Mouse (Mus musculus): ENCODE measurements around the gene A630023A22Rik. TPM values are rescaled to one million over a fixed set of nuclear protein-coding genes. Genes with fewer than 3 reads are reported as not detected.

Gene A630023A22Rik
- polyA plus RNA-seq, 1 experiment: not detected

- Histone ChIP-seq H3K27ac (ENCODE audit: insufficient read depth, low read depth, low read length) (no peak overlapping the region), H3K4me1 (ENCODE audit: control insufficient read depth, insufficient read depth, insufficient read length, low read length) (no peaks in the 10 kb centered on the region)
Measured at GRCm38 (mm10) chr14:34016938-34017337, 85.6 kb downstream of the A630023A22Rik start.

DNA sequence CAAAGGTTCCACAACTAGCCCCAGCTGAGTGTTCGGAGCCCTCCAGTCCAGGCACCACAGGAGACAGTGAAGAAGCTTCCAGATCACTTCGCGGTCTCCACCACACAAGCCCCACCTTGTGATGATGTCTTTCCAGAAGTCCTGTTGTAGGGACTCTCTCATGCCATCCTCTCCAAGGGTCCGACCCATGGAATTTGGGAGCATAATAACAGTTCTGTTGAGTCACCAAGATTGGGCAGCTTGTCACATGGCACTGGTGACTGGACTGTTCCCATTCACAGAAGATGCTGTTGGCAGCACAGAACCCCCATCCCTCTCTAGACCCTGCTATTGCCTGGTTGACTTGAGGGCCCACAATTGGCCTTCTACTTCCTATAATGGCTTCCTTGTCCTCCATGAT, 86.2 kb downstream of the A630023A22Rik start, which contains the start of gene Gm5460:
Gene Gm5460, plus strand, starts transcription at position 378 of the 400 bp plus-strand sequence.
- Histone ChIP-seq H3K27me3 (ENCODE audit: control insufficient read depth, insufficient read depth, low read length) (no peaks in the 10 kb centered on the region), H3K4me1 (ENCODE audit: control insufficient read depth, insufficient read depth, insufficient read length, low read length) (no peaks in the 10 kb centered on the region), H3K27ac (ENCODE audit: insufficient read depth, low read depth, low read length) (no peak within 1 kb of the TSS), H3K4me3 (ENCODE audit: low read depth, low read length) (no peak within 1 kb of the TSS), H3K36me3 (ENCODE audit: control insufficient read depth, insufficient read depth, low read length) (no peaks in the 10 kb centered on the region)
- 95% methylated on average over 4 of the region's 4 CpGs for WGBS
- TF ChIP-seq CTCF (IDR thresholded peaks at IDR 0.05; ENCODE audit: extremely low read depth, insufficient read length, insufficient replicate concordance, low read depth, low read length): no peak
- TF ChIP-seq POLR2A (IDR thresholded peaks at IDR 0.05; ENCODE audit: low read depth, low read length): no peak

More at GRCm38 (mm10) chr14:34016938-34017337, 85.6 kb downstream of the A630023A22Rik start:
- 73% methylated on average over 2 of the region's 2 CpGs for WGBS
- no peak for TF ChIP-seq POLR2A (IDR thresholded peaks at IDR 0.05; ENCODE audit: low read depth, low read length)
- no peak for TF ChIP-seq CTCF (IDR thresholded peaks at IDR 0.05; ENCODE audit: extremely low read depth, insufficient read length, insufficient replicate concordance, low read depth, low read length)
- no peak overlapping the region for H3K4me3 ChIP-seq (ENCODE audit: low read depth, low read length)
- H3K36me3 ChIP-seq (ENCODE audit: control insufficient read depth, insufficient read depth, low read length): no peaks in the 10 kb centered on the region
- H3K27me3 ChIP-seq (ENCODE audit: control insufficient read depth, insufficient read depth, low read length): no peaks in the 10 kb centered on the region

DNA sequence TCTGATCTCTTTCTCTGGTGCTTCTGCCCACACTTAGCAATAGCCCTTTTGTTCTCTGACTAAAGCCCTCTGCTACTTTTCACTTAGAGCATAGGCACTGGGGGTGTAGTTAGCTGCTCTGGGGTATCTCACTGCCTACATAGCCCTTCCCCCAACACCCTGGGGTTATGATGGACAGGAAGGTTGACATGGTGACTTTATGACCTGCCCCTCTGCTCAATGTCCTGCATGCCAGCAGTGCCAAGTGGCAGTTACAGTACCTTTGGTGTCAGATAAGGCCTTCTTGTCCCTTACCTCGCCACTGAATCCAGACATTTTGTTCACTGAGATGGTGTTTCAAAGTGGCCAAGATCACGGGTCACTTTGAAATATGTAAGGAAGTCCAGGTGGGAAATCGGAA, 87.5 kb downstream of the A630023A22Rik start, which contains the start of gene Gm30083:
Gene Gm30083, minus strand, starts transcription at position 120 of the 400 bp plus-strand sequence.
- WGBS: 86% methylated on average over 3 of the region's 3 CpGs
- Histone ChIP-seq H3K4me1 (ENCODE audit: control insufficient read depth, insufficient read depth, insufficient read length, low read length) (no peaks in the 10 kb centered on the region), H3K4me3 (ENCODE audit: low read depth, low read length) (no peak within 1 kb of the TSS), H3K27ac (ENCODE audit: insufficient read depth, low read depth, low read length) (no peak within 1 kb of the TSS), H3K27me3 (ENCODE audit: control insufficient read depth, insufficient read depth, low read length) (no peaks in the 10 kb centered on the region), H3K36me3 (ENCODE audit: control insufficient read depth, insufficient read depth, low read length) (no peaks in the 10 kb centered on the region)
- TF ChIP-seq POLR2A (IDR thresholded peaks at IDR 0.05; ENCODE audit: low read depth, low read length) (no peak), CTCF (IDR thresholded peaks at IDR 0.05; ENCODE audit: extremely low read depth, insufficient read length, insufficient replicate concordance, low read depth, low read length) (no peak)

DNA sequence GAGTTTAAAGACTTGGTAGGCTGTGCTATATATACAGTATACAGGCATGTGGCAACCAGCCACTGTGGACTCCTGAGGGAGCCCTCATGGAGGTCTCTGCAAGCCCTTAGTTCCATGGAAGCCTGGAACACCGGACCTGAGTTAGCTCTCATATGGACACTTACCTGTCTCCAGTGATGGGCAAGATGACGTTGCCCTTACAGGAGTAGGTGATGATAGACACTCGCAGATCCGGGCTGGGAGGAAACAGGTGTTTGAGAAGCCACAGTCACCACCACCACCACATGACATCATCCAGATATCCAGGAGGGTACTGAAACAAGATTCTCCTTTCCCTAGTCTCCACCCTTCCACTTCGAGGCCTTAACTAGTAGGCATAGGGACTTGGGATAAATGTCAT, 100.2 kb downstream of the A630023A22Rik start:
- Histone ChIP-seq H3K4me3 (ENCODE audit: low read depth, low read length) (no peak overlapping the region), H3K27ac (ENCODE audit: insufficient read depth, low read depth, low read length) (no peak overlapping the region), H3K4me1 (ENCODE audit: control insufficient read depth, insufficient read depth, insufficient read length, low read length) (no peaks in the 10 kb centered on the region), H3K27me3 (ENCODE audit: control insufficient read depth, insufficient read depth, low read length) (no peaks in the 10 kb centered on the region), H3K36me3 (ENCODE audit: control insufficient read depth, insufficient read depth, low read length) (no peaks in the 10 kb centered on the region)
- TF ChIP-seq CTCF (IDR thresholded peaks at IDR 0.05; ENCODE audit: extremely low read depth, insufficient read length, insufficient replicate concordance, low read depth, low read length) (no peak), POLR2A (IDR thresholded peaks at IDR 0.05; ENCODE audit: low read depth, low read length) (no peak)
- 83% methylated on average over 5 of the region's 5 CpGs for WGBS

DNA sequence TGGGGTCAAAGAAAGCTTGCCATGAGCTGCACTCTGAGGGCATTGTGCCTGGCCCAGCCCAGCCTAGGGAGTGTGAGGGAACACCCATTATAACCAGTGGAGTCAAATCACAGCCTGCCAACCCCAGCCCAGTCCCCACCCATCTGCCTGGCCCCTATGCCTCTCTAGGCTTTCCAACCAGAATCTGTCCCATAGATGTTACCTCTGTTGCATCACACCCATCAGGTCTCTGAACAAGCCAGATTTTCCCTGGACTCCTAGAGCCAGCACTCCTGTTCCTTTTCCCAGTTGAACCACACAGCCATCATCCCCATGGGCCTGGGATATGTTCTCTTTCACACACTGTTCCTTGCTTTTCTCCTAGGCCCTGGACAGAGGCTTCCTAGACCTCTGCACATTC, 101.1 kb downstream of the A630023A22Rik start:
- no peak overlapping the region for H3K4me3 ChIP-seq (ENCODE audit: low read depth, low read length)
- TF ChIP-seq POLR2A (IDR thresholded peaks at IDR 0.05; ENCODE audit: low read depth, low read length): no peak
- TF ChIP-seq CTCF (IDR thresholded peaks at IDR 0.05; ENCODE audit: extremely low read depth, insufficient read length, insufficient replicate concordance, low read depth, low read length): no peak
- no peaks in the 10 kb centered on the region for H3K27me3 ChIP-seq (ENCODE audit: control insufficient read depth, insufficient read depth, low read length)
- no peak overlapping the region for H3K27ac ChIP-seq (ENCODE audit: insufficient read depth, low read depth, low read length)
- no peaks in the 10 kb centered on the region for H3K36me3 ChIP-seq (ENCODE audit: control insufficient read depth, insufficient read depth, low read length)
- no peaks in the 10 kb centered on the region for H3K4me1 ChIP-seq (ENCODE audit: control insufficient read depth, insufficient read depth, insufficient read length, low read length)

Other genes starting within 250 kb of the A630023A22Rik start
- 1.2 and 1.8 TPM in 2 replicates for gene Gdf10, start 179.2 kb downstream of the A630023A22Rik start, polyA plus RNA-seq (2012; rRNA removed)
- gene Gdf2, start 161.7 kb downstream of the A630023A22Rik start, polyA plus RNA-seq (2012; rRNA removed): not detected in 2 replicates
- gene Rbp3, start 148.8 kb downstream of the A630023A22Rik start, polyA plus RNA-seq (2012; rRNA removed): not detected in 2 replicates
- not detected in 2 replicates for gene Zfp488, start 124.0 kb downstream of the A630023A22Rik start, polyA plus RNA-seq (2012; rRNA removed)
- not detected in 2 replicates for gene Gm30083, start 87.6 kb downstream of the A630023A22Rik start, polyA plus RNA-seq (2012; rRNA removed)
- gene Gm5460, start 86.0 kb downstream of the A630023A22Rik start, polyA plus RNA-seq (2012; rRNA removed): not detected in 2 replicates
- gene Antxrl, start 50.0 kb downstream of the A630023A22Rik start, polyA plus RNA-seq (2012; rRNA removed): not detected in 2 replicates
- 0.11 and 0.50 TPM in 2 replicates for gene Anxa8, start 16.8 kb downstream of the A630023A22Rik start, polyA plus RNA-seq (2012; rRNA removed)
- 0.14 and 0.91 TPM in 2 replicates for gene Npy4r, start 49.7 kb upstream of the A630023A22Rik start, polyA plus RNA-seq (2012; rRNA removed)
- gene Gprin2, start 98.9 kb upstream of the A630023A22Rik start, polyA plus RNA-seq (2012; rRNA removed): 0.05 and 0.23 TPM in 2 replicates
- 3.1 and 3.2 TPM in 2 replicates for gene Syt15, start 116.8 kb upstream of the A630023A22Rik start, polyA plus RNA-seq (2012; rRNA removed)
- 0.19 and 0.79 TPM in 2 replicates for gene Shld2, start 207.7 kb upstream of the A630023A22Rik start, polyA plus RNA-seq (2012; rRNA removed)
- 33.8 and 223 TPM in 2 replicates for gene Glud1, start 208.0 kb upstream of the A630023A22Rik start, polyA plus RNA-seq (2012; rRNA removed)

Data from small intestine, adult 2 months (tissue).